Mouse (Mus musculus) myocyte (in vitro differentiated cells): ENCODE results near the gene Hecw2. TPM values are rescaled to one million over a fixed set of nuclear protein-coding genes. Genes with fewer than 3 reads are reported as not detected.

Source experiments
- H3K27me3 ChIP-seq: one replicate; pipeline ENCODE4 v1.6.1; 2011; ENCODE audit not compliant: control insufficient read depth, insufficient read depth, insufficient read length
- H3K36me3 ChIP-seq: one replicate; pipeline ENCODE4 v1.6.1; 2011; ENCODE audit not compliant: control insufficient read depth, insufficient read depth
- H3K4me2 ChIP-seq: one replicate; pipeline ENCODE4 v1.6.1; 2011; ENCODE audit warnings: low read depth, control low read depth
- H3K4me3 ChIP-seq: one replicate; pipeline ENCODE4 v1.5.1; 2011; ENCODE audit warnings: mild to moderate bottlenecking, control low read depth, moderate library complexity
- H3K79me2 ChIP-seq: one replicate; pipeline ENCODE4 v1.6.1; 2011; ENCODE audit not compliant: control insufficient read depth, insufficient read depth
- H3ac ChIP-seq: one replicate; pipeline ENCODE4 v1.6.1; 2011; ENCODE audit not compliant: control insufficient read depth, insufficient read length
- CEBPB ChIP-seq: IDR thresholded peaks from 2 replicates; pipeline ENCODE4 v1.6.1; 2011; ENCODE audit warnings: mild to moderate bottlenecking, moderate library complexity; ENCODE audit not compliant: poor library complexity, insufficient read depth, severe bottlenecking
- E2F4 ChIP-seq: IDR thresholded peaks from one replicate; pipeline ENCODE4 v1.6.1; 2011; ENCODE audit warnings: mild to moderate bottlenecking, control low read depth, moderate library complexity; ENCODE audit not compliant: insufficient read depth
- MAX ChIP-seq: IDR thresholded peaks from one replicate; pipeline ENCODE4 v1.6.1; 2011; ENCODE audit warnings: low read depth, mild to moderate bottlenecking, control low read depth
- MYOD1 ChIP-seq, 3 experiments: IDR thresholded peaks; one replicate each; pipeline ENCODE4 v1.6.1; 2011; ENCODE audit warnings: control low read depth in 2 of 3, low read depth in 2 of 3, mild to moderate bottlenecking in 2 of 3, moderate library complexity in 1 of 3; ENCODE audit not compliant: insufficient read length in 2 of 3, control insufficient read depth in 1 of 3
- MYOG ChIP-seq, 3 experiments: IDR thresholded peaks; one replicate each; pipeline ENCODE4 v1.6.1; 2011; ENCODE audit warnings: control low read depth in 2 of 3, low read depth in 2 of 3, mild to moderate bottlenecking in 2 of 3; ENCODE audit not compliant: insufficient read length in 2 of 3, control insufficient read depth in 1 of 3, insufficient read depth in 1 of 3
- POLR2A ChIP-seq: IDR thresholded peaks from one replicate; pipeline ENCODE4 v1.6.1; 2011; ENCODE audit warnings: low read depth, mild to moderate bottlenecking, control low read depth, moderate library complexity; ENCODE audit not compliant: insufficient read length
- POLR2AphosphoS2 ChIP-seq: IDR thresholded peaks from one replicate; pipeline ENCODE4 v1.6.1; 2011; ENCODE audit warnings: low read depth, control low read depth; ENCODE audit not compliant: insufficient read length
- REST ChIP-seq: IDR thresholded peaks from one replicate; pipeline ENCODE4 v1.6.1; 2011; ENCODE audit warnings: mild to moderate bottlenecking, control low read depth, moderate library complexity; ENCODE audit not compliant: insufficient read depth, insufficient read length
- SRF ChIP-seq: IDR thresholded peaks from one replicate; pipeline ENCODE4 v1.6.1; 2011; ENCODE audit warnings: low read depth; ENCODE audit not compliant: control insufficient read depth, insufficient read length
- TCF12 ChIP-seq: IDR thresholded peaks from one replicate; pipeline ENCODE4 v1.6.1; 2011; ENCODE audit warnings: mild to moderate bottlenecking, control low read depth; ENCODE audit not compliant: poor library complexity, insufficient read depth, severe bottlenecking
- TCF3 ChIP-seq: IDR thresholded peaks from one replicate; pipeline ENCODE4 v1.6.1; 2011; ENCODE audit warnings: low read depth, control low read depth; ENCODE audit not compliant: insufficient read length
- USF1 ChIP-seq: IDR thresholded peaks from one replicate; pipeline ENCODE4 v1.6.1; 2011; ENCODE audit warnings: low read depth, mild to moderate bottlenecking, control low read depth, moderate library complexity
- polyA plus RNA-seq: library from polyadenylated mRNA; unstranded; fragments of >200 nt; fragmentation: generic; extraction: Trizol; gene quantifications from one replicate; pipeline ENCODE4 v1.2.1, GENCODE M21; 2012; ENCODE audit warnings: missing spikeins

The Hecw2 gene
- polyA plus RNA-seq, 1 experiment: 4.6 TPM

DNA sequence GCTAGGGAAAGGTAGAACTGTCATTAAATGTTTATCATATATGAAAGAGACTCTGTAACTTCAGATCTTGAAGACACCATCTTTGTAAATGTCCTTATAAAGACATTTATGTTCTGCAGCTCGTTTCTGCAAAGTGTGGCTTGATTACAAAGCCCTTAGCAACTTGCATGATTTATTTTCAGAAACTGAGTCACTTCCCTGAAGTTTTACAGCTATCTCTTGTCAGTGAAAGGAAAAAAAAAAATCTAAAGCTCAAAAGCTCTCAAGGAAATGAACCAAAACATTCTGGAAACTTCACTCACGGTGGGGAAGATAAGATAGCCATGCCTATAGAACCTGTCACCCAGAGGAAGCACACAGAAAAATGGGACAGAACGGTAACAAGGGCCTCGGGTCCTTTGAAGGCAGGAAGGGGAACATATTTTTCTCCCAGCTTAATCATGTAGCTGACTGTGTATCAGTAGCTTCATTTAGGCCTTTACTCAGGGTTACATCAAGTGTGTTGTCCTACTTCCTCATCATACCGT, 189.0 kb downstream of the Hecw2 start:
- no peak overlapping the region for H3K4me3 ChIP-seq
- no peaks in the 10 kb centered on the region for H3K27me3 ChIP-seq
- no peaks in the 10 kb centered on the region for H3K79me2 ChIP-seq
- H3ac ChIP-seq: no peak overlapping the region
- no peaks in the 10 kb centered on the region for H3K36me3 ChIP-seq
- TF ChIP-seq MYOD1 (IDR thresholded peaks at IDR 0.05; ENCODE audit: control insufficient read depth in 1 of 3, insufficient read length in 2 of 3, low read depth in 2 of 3) (no peak), TCF3 (no peak), REST (no peak), POLR2AphosphoS2 (no peak), USF1 (no peak), CEBPB (no peak), TCF12 (no peak), POLR2A (no peak), MYOG (IDR thresholded peaks at IDR 0.05; ENCODE audit: control insufficient read depth in 1 of 3, insufficient read depth in 1 of 3, insufficient read length in 2 of 3, low read depth in 2 of 3) (no peak), MAX (no peak)
- no peak overlapping the region for H3K4me2 ChIP-seq

DNA sequence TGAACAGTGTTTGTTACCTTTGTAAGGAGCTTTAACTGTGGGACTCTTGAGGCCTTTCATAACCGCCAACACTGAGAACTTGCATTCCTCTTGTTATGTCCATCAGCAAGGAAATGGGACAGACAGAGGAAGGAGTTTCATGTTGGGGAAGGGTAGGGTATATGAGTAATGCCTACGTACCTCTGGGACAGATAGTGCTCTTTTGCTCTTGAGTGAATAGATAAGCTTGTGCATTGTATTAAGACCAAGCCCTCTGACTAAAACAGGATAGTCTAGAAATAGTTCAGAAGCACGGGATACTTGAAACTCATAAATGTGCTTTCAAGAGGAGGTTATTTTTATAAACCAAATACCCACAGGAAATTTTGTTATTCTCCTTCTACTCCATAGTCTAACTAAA, 191.7 kb downstream of the Hecw2 start:
- no peaks in the 10 kb centered on the region for H3K27me3 ChIP-seq
- H3K36me3 ChIP-seq: no peaks in the 10 kb centered on the region
- H3K4me3 ChIP-seq: no peak overlapping the region
- peak overlapping the region; percentile 44 for H3K4me2 ChIP-seq
- TF ChIP-seq E2F4 (no peak), MAX (no peak), REST (no peak), TCF3 (no peak), POLR2AphosphoS2 (no peak), MYOD1 (IDR thresholded peaks at IDR 0.05; ENCODE audit: control insufficient read depth in 1 of 3, insufficient read length in 2 of 3, low read depth in 2 of 3) (no peak), CEBPB (no peak)
- no peak overlapping the region for H3ac ChIP-seq
- no peaks in the 10 kb centered on the region for H3K79me2 ChIP-seq

DNA sequence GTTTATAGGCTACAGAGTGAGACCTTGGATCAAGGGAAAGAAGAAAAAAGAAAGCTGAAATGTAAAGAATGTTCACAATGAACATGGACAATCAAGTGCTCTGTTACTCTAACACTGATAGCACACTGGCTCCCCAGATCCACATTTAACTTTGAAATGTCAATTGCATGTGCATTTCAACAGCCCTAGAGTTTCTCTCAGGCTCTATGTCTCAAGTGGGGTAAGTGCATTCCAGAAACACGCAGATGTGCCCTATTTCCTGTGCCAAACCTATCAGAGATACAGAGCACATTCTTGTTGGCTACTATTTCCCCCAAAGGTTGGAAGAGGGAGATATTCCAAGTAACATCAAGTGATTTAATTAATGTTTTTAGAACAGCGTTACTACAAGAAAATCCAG, 192.9 kb downstream of the Hecw2 start:
- Histone ChIP-seq H3ac (no peak overlapping the region), H3K4me2 (no peak overlapping the region), H3K36me3 (no peaks in the 10 kb centered on the region), H3K27me3 (no peaks in the 10 kb centered on the region), H3K4me3 (no peak overlapping the region), H3K79me2 (no peaks in the 10 kb centered on the region)
- TF ChIP-seq E2F4 (no peak), TCF3 (no peak), MYOG (IDR thresholded peaks at IDR 0.05; ENCODE audit: control insufficient read depth in 1 of 3, insufficient read depth in 1 of 3, insufficient read length in 2 of 3, low read depth in 2 of 3) (no peak)

DNA sequence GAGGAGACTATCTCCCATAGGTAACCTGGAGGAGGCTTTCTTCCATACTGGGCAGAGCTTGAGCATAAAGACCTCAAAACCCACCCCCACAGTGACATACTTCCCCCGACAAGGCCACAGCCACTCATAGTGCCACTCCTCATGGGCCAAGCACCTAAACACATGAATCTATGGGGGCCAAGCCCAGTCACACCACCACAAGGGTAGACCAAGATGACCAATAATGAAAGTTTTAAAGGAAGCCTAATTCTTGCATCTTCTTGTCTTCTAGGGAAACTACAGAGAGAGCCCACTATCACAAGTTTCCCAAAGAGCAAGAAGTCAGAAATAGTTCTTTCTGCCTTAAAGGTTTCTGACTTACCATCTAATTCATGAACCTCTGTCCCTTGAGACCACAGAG, 197.7 kb downstream of the Hecw2 start:
- TF ChIP-seq E2F4: no peak
- no peak overlapping the region for H3ac ChIP-seq
- H3K4me3 ChIP-seq: no peak overlapping the region
- H3K36me3 ChIP-seq: no peaks in the 10 kb centered on the region
- H3K79me2 ChIP-seq: no peaks in the 10 kb centered on the region
- no peak overlapping the region for H3K4me2 ChIP-seq
- no peaks in the 10 kb centered on the region for H3K27me3 ChIP-seq

DNA sequence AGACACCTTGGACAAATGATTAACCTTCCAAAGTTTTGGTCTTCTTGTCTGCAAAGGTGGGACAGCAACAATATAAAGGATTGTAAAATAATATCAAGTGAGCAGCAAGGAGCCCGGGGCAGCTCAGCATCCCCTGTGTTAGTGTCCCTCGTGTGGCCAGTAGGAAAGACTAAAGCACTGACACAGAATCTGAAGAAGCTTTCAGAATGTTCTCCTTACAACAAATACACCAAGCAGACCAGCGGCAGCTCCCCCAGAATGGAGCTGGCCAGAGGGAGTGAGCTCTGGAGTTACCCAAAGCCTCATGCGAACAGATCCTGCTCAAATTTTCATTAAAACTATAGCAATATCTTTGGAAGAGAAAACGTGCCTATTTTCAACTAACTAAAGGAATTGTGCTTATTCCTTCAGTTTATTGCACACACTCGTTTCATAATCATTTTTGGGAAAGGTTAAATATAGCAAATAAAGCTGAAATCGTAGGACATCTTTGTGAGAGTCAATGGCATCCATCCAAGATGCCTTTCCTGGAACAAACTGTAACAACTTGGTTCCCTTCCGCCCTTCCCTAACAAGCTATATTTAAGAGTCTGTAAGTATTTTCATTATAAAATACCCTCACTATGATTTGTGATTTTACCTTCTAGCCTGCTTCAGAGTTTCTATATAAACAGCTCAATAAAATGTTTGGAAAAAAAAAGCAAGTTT, 208.6 kb downstream of the Hecw2 start:
- TF ChIP-seq POLR2AphosphoS2 (no peak), MYOD1 (IDR thresholded peaks at IDR 0.05; ENCODE audit: control insufficient read depth in 1 of 3, insufficient read length in 2 of 3, low read depth in 2 of 3) (no peak), MYOG (IDR thresholded peaks at IDR 0.05; ENCODE audit: control insufficient read depth in 1 of 3, insufficient read depth in 1 of 3, insufficient read length in 2 of 3, low read depth in 2 of 3) (no peak), REST (no peak), CEBPB (no peak), TCF12 (no peak), SRF (no peak), POLR2A (no peak), MAX (no peak), USF1 (no peak), TCF3 (no peak), E2F4 (no peak)
- H3K36me3 ChIP-seq: no peaks in the 10 kb centered on the region
- no peak overlapping the region for H3ac ChIP-seq
- no peak overlapping the region for H3K4me2 ChIP-seq
- no peak overlapping the region for H3K4me3 ChIP-seq
- no peaks in the 10 kb centered on the region for H3K79me2 ChIP-seq
- no peaks in the 10 kb centered on the region for H3K27me3 ChIP-seq
